Mouse (Mus musculus) bone marrow macrophage, adult 2 months (primary cell): ENCODE results near the gene Hnrnpu.

Experiments used
- CTCF ChIP-seq: IDR thresholded peaks from 2 replicates; pipeline ENCODE4 v1.5.1; 2012; ENCODE audit warnings: low read depth, mild to moderate bottlenecking, low read length, moderate library complexity
- POLR2A ChIP-seq: IDR thresholded peaks from 2 replicates; pipeline ENCODE4 v1.6.1; 2012; ENCODE audit warnings: mild to moderate bottlenecking, low read depth, low read length, borderline replicate concordance

DNA sequence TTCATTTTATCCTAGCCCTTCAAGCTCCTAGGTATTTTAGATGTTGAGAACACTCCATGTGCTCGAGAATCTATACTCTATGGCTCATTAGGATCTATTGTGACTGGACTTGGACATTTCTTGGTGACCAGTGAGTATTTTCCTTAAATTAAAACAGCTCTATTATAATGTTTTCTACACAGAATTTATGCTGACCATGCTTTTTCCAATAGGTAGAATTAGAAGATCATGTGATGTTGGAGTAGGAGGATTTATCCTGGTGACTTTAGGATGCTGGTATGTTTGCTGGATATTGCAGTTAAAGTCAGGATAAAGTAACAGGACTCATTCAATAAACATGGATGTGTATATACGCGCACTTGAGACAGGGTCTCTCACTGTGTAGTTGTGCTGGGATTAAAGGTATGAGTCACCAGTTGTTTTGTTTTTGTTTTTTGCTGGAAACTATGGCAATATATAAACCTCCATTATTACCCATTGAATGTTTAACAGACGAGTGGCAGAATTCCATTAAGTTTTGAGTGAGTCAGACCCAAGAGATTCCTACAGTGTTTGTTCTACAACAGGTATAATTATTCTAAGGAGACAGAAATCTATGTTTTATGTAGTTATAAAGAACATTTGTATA lies 15.8 kb downstream of the Hnrnpu start:
- TF ChIP-seq CTCF: no peak
- TF ChIP-seq POLR2A: no peak
